Mouse (Mus musculus) lung, postnatal 0 days (tissue): ENCODE data around the gene Tmem104. TPM values are rescaled to one million over a fixed set of nuclear protein-coding genes. Genes with fewer than 3 reads are reported as not detected.

Experiments used
- ATAC-seq: fragments of 200-750 bp; cut with Nextera tagmentation; 2 replicates; pipeline ENCODE4 v1.8.0; 2017; ENCODE audit warnings: moderate library complexity
- DNase-seq: peaks from one replicate; pipeline ENCODE4 v3.0.0-alpha.2; 2016; ENCODE audit warnings: low spot score
- H3K27ac ChIP-seq: fragments of 300-500 bp; sonication (generic); 2 replicates; pipeline ENCODE4 v1.5.1; 2014; ENCODE audit warnings: antibody characterized with exemption, mild to moderate bottlenecking, low read length, mixed read lengths
- H3K27me3 ChIP-seq: fragments of 300-500 bp; sonication (generic); replicated peaks from 2 replicates; pipeline ENCODE4 v1.6.1; 2014; ENCODE audit warnings: low read length, mixed read lengths; ENCODE audit not compliant: insufficient read depth
- H3K36me3 ChIP-seq: fragments of 300-500 bp; sonication (generic); 2 replicates; pipeline ENCODE4 v1.6.1; 2014; ENCODE audit warnings: low read length, mixed read lengths; ENCODE audit not compliant: insufficient read depth
- H3K4me1 ChIP-seq: fragments of 300-500 bp; sonication (generic); 2 replicates; pipeline ENCODE4 v1.6.1; 2014; ENCODE audit warnings: antibody characterized with exemption, low read depth, low read length, mixed read lengths; ENCODE audit not compliant: insufficient read depth
- H3K4me2 ChIP-seq: fragments of 300-500 bp; sonication (generic); replicated peaks from 2 replicates; pipeline ENCODE4 v1.6.1; 2014; ENCODE audit warnings: low read depth, mild to moderate bottlenecking, low read length, moderate library complexity, mixed read lengths
- H3K4me3 ChIP-seq: fragments of 300-500 bp; sonication (generic); 2 replicates; pipeline ENCODE4 v1.5.1; 2014; ENCODE audit warnings: low read depth, low read length
- H3K9ac ChIP-seq: fragments of 300-500 bp; sonication (generic); replicated peaks from 2 replicates; pipeline ENCODE4 v1.6.1; 2014; ENCODE audit warnings: low read depth, mild to moderate bottlenecking
- H3K9me3 ChIP-seq: fragments of 300-500 bp; sonication (generic); 2 replicates; pipeline ENCODE4 v1.6.1; 2016; ENCODE audit warnings: low read length, mixed read lengths
- CTCF ChIP-seq: IDR thresholded peaks from 2 replicates; pipeline ENCODE4 v1.5.1; 2016; ENCODE audit warnings: antibody characterized with exemption, mild to moderate bottlenecking
- EP300 ChIP-seq: IDR thresholded peaks from 2 replicates; pipeline ENCODE4 v1.6.1; 2016; ENCODE audit warnings: antibody characterized with exemption, mild to moderate bottlenecking, control low read depth
- WGBS: fragments of 180-500 bp; shearing (Covaris S2); extraction: QIAGEN DNeasy Blood & Tissue Kit; methylation state at CpG from one replicate; pipeline ENCODE4 v1.1.7; 2014; 5-methylcytosine and 5-hydroxymethylcytosine counted together
- microRNA-seq: library from miRNA; unstranded; fragments of <30 nt; microRNA quantifications from one replicate; pipeline ENCODE4, GENCODE M21; 2016
- polyA plus RNA-seq: library from polyadenylated mRNA; unstranded; fragments of >200 nt; fragmentation: Nextera tagmentation; extraction: Ambion mirVana; gene quantifications from 2 replicates; pipeline ENCODE4 v1.2.1, GENCODE M21; 2015

Gene Tmem104
- polyA plus RNA-seq, 1 experiment from 2014 or later = 9.6 TPM

DNA sequence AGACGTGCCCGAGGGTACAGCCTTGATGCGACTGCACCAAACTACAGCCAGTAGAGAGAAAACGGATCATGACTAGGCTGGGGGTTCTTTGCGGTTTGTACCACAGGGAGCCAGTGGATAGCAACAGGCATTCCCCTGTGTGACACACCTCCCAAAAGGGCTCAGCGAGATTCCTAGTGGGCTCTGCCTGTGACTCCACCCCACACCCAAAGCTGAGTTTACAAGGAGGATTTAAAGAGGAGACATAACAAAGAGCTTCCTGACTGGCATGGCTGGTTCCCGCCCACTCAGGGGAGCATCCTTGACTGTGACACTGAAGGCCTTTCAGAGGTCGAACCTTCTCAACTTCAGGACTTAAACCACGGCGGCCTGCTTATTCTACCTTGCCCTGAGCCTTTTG lies 104.2 kb downstream of the Tmem104 start:
- DNase-seq = no peak
- 70% methylated on average over 10 of the region's 10 CpGs for WGBS
- Histone ChIP-seq H3K27me3 (no peaks in the 10 kb centered on the region), H3K4me3 (no peak overlapping the region), H3K4me2 (no peak overlapping the region), H3K27ac (peak overlapping the region; percentile 14; the same call in 1 of the 2 replicates), H3K36me3 (no peaks in the 10 kb centered on the region), H3K4me1 (0 out of 2 replicates have a peak, but pooled peaks cover 4% of the 10 kb centered on the region), H3K9ac (no peak overlapping the region), H3K9me3 (no peaks in the 10 kb centered on the region)
- TF ChIP-seq CTCF = no peak
- no peak for ATAC-seq

DNA sequence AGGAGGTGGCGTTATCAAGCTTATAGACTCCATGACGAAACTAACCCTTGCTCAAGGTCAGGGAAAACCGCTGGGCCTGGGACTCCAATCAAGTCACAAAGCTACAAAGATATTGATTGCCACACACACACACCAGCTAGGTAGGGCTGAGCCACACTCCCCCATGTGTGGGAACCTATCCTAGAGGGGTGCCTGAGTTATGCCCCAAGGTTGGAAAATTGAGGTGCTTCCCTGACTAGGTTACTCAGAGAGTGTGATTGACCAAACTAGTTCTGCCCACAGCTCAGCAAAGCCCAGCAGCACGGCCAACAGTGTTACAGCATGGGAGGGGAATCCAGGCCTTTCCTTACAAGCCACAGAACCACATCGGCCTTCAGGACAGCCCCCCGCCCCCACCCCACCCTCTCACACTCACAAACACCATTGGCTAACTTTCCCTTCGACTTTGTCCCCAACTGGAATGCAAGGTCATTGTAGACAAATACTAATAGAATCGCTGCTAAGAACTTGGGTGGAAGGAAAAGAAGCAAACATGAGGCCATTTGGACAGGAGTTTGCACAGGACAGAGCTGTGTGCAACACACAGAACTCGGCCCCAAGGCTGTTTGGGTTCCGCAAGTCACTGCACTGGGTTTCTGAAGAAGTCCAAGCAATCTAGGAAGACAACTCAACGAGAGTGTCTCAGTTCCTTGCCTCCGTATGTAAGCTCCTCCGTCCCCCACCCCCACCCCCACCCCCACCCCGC lies 105.5 kb downstream of the Tmem104 start:
- TF ChIP-seq CTCF (no peak), EP300 (no peak)
- WGBS = 42% methylated on average over 14 of the region's 14 CpGs
- ATAC-seq (no peak; the same call in 1 of the 2 replicates), DNase-seq (peak; percentile 45)
- Histone ChIP-seq H3K9me3 (no peaks in the 10 kb centered on the region), H3K4me2 (no peak overlapping the region), H3K27ac (no peak overlapping the region), H3K9ac (no peak overlapping the region), H3K27me3 (0 out of 2 replicates have a peak, but pooled peaks cover 5% of the 10 kb centered on the region), H3K36me3 (no peaks in the 10 kb centered on the region), H3K4me1 (peaks cover 10% of the 10 kb centered on the region; the same call in 1 of the 2 replicates), H3K4me3 (no peak overlapping the region)

DNA sequence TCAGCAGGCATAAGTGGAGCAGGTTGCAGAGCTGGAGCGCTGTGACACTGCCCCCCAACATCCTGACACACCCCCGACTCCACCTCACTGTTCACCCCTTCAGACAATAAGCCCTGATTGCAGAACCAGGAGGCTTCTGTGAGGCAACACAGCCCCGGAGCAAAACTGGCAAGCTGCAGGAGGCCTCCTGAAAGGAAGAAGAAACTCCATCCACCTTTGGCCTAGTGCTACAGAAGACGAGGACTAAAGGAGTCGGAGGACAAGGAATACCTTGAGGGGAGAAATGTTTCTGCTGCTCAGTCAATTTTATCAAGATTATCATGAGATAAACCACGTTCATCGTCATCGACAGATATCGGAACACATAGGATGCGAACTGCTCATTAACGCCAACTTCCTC lies 108.7 kb downstream of the Tmem104 start:
- no peak for TF ChIP-seq CTCF
- no peak for TF ChIP-seq EP300
- no peak overlapping the region for H3K27ac ChIP-seq
- ATAC-seq = no peak
- 0 out of 2 replicates have a peak, but pooled peaks cover 5% of the 10 kb centered on the region for H3K27me3 ChIP-seq
- H3K9me3 ChIP-seq = no peaks in the 10 kb centered on the region
- WGBS = 86% methylated on average over 11 of the region's 11 CpGs
- H3K4me3 ChIP-seq = no peak overlapping the region
- no peak for DNase-seq
- H3K36me3 ChIP-seq = no peaks in the 10 kb centered on the region
- no peak overlapping the region for H3K9ac ChIP-seq
- H3K4me2 ChIP-seq = no peak overlapping the region
- H3K4me1 ChIP-seq = peaks cover 10% of the 10 kb centered on the region; the same call in 1 of the 2 replicates

Small RNAs within 50 kb of the gene (microRNA-seq; reads per million reads assigned to microRNA genes)
- gene Gm25837 = not detected

Other genes with a start within 250 kb of the Tmem104 start
- 0.19 and 0.31 TPM in 2 replicates for gene Cd300c, start 218.3 kb upstream of the Tmem104 start, polyA plus RNA-seq
- gene Cd300ld, start 197.6 kb upstream of the Tmem104 start, polyA plus RNA-seq = 0.92 and 1.0 TPM in 2 replicates
- gene Cd300c2, start 185.6 kb upstream of the Tmem104 start, polyA plus RNA-seq = 12.4 and 15.7 TPM in 2 replicates
- 0.44 TPM in 1 of 2 replicates, not detected in the other for gene Cd300ld2, start 171.3 kb upstream of the Tmem104 start, polyA plus RNA-seq
- not detected in 2 replicates for gene Cd300ld4, start 160.5 kb upstream of the Tmem104 start, polyA plus RNA-seq
- gene Cd300ld5, start 149.7 kb upstream of the Tmem104 start, polyA plus RNA-seq = not detected in 2 replicates
- gene Cd300ld3, start 139.1 kb upstream of the Tmem104 start, polyA plus RNA-seq = not detected in 2 replicates
- gene Cd300e, start 125.3 kb upstream of the Tmem104 start, polyA plus RNA-seq = 0.21 and 0.31 TPM in 2 replicates
- gene Rab37, start 96.1 kb upstream of the Tmem104 start, polyA plus RNA-seq = 0.56 and 0.85 TPM in 2 replicates
- gene Cd300lf, start 53.5 kb upstream of the Tmem104 start, polyA plus RNA-seq = 12.7 and 13.1 TPM in 2 replicates
- gene Slc9a3r1, start 24.1 kb upstream of the Tmem104 start, polyA plus RNA-seq = 56.9 and 71.2 TPM in 2 replicates
- gene Nat9, start 372 bp downstream of the Tmem104 start, polyA plus RNA-seq = 30.3 and 30.8 TPM in 2 replicates
- 0.11 TPM in 2 replicates for gene Grin2c, start 79.8 kb downstream of the Tmem104 start, polyA plus RNA-seq
- 6.9 and 7.9 TPM in 2 replicates for gene Fdxr, start 89.6 kb downstream of the Tmem104 start, polyA plus RNA-seq
- gene Fads6, start 110.2 kb downstream of the Tmem104 start, polyA plus RNA-seq = 0.17 and 0.24 TPM in 2 replicates
- gene Otop2, start 119.7 kb downstream of the Tmem104 start, polyA plus RNA-seq = not detected in 2 replicates
- gene Ush1g, start 134.6 kb downstream of the Tmem104 start, polyA plus RNA-seq = not detected in 2 replicates
- gene Otop3, start 147.2 kb downstream of the Tmem104 start, polyA plus RNA-seq = not detected in 2 replicates
- 16.0 and 17.9 TPM in 2 replicates for gene Hid1, start 180.3 kb downstream of the Tmem104 start, polyA plus RNA-seq
- 14.0 and 15.8 TPM in 2 replicates for gene Cdr2l, start 194.4 kb downstream of the Tmem104 start, polyA plus RNA-seq
- gene Mrpl58, start 216.3 kb downstream of the Tmem104 start, polyA plus RNA-seq = 154 and 180 TPM in 2 replicates
- gene Atp5h, start 232.5 kb downstream of the Tmem104 start, polyA plus RNA-seq = 669 and 721 TPM in 2 replicates
- gene Kctd2, start 232.6 kb downstream of the Tmem104 start, polyA plus RNA-seq = 18.6 and 19.1 TPM in 2 replicates